Mouse (Mus musculus) liver, embryonic 15.5 days (tissue): ENCODE measurements around the gene Aldh3b3. TPM values are rescaled to one million over a fixed set of nuclear protein-coding genes. Genes with fewer than 3 reads are reported as not detected.
A peak's percentile ranks its signal among the peaks of the same experiment; 100 is the strongest.

Experiments used
- ATAC-seq: fragments of 200-750 bp; cut with Nextera tagmentation; 2 replicates; pipeline ENCODE4 v1.8.0; 2017; ENCODE audit warnings: moderate number of reproducible peaks, mild to moderate bottlenecking, moderate library complexity; ENCODE audit not compliant: insufficient read depth
- H3K27ac ChIP-seq: fragments of 300-500 bp; sonication (generic); replicated peaks from 2 replicates; pipeline ENCODE4 v1.5.1; 2015; ENCODE audit warnings: mild to moderate bottlenecking, inconsistent platforms
- H3K27me3 ChIP-seq: fragments of 300-500 bp; sonication (generic); 2 replicates; pipeline ENCODE4 v1.6.1; 2015; ENCODE audit warnings: mild to moderate bottlenecking, inconsistent platforms
- H3K36me3 ChIP-seq: fragments of 300-500 bp; sonication (generic); replicated peaks from 2 replicates; pipeline ENCODE4 v1.6.1; 2015; ENCODE audit warnings: moderate library complexity, mild to moderate bottlenecking, inconsistent platforms
- H3K4me1 ChIP-seq: fragments of 300-500 bp; sonication (generic); replicated peaks from 2 replicates; pipeline ENCODE4 v1.6.1; 2015; ENCODE audit warnings: inconsistent platforms
- H3K4me2 ChIP-seq: fragments of 300-500 bp; sonication (generic); 2 replicates; pipeline ENCODE4 v1.6.1; 2015; ENCODE audit warnings: moderate library complexity, mild to moderate bottlenecking, inconsistent platforms
- H3K4me3 ChIP-seq: fragments of 300-500 bp; sonication (generic); replicated peaks from 2 replicates; pipeline ENCODE4 v1.5.1; 2015; ENCODE audit warnings: mild to moderate bottlenecking, inconsistent platforms
- H3K9ac ChIP-seq: fragments of 300-500 bp; sonication (generic); 2 replicates; pipeline ENCODE4 v1.6.1; 2015; ENCODE audit warnings: moderate library complexity, mild to moderate bottlenecking, inconsistent platforms
- H3K9me3 ChIP-seq: fragments of 300-500 bp; sonication (generic); replicated peaks from 2 replicates; pipeline ENCODE4 v1.6.1; 2016; ENCODE audit warnings: inconsistent platforms
- WGBS: fragments of 180-500 bp; shearing (Covaris S2); methylation state at CpG from one replicate; pipeline ENCODE4 v1.1.7; 2015; ENCODE audit warnings: mixed read lengths; ENCODE audit not compliant: insufficient replicate concordance; 5-methylcytosine and 5-hydroxymethylcytosine counted together
- polyA plus RNA-seq: library from polyadenylated mRNA; unstranded; fragments of >200 nt; fragmentation: Nextera tagmentation; extraction: Ambion mirVana; gene quantifications from 2 replicates; pipeline ENCODE4 v1.2.1, GENCODE M21; 2015

Gene Aldh3b3
- polyA plus RNA-seq, 1 experiment from 2014 or later = 0.03 TPM

GRCm38 (mm10) chr19:3991966-3992365 lies 33.5 kb downstream of the Aldh3b3 start:
- no peaks in the 10 kb centered on the region for H3K36me3 ChIP-seq
- no peak overlapping the region for H3K4me3 ChIP-seq
- peaks cover 13% of the 10 kb centered on the region for H3K4me1 ChIP-seq
- no peak overlapping the region for H3K9ac ChIP-seq
- no peak overlapping the region for H3K27ac ChIP-seq
- H3K27me3 ChIP-seq = 0 out of 2 replicates have a peak, but pooled peaks cover 9% of the 10 kb centered on the region
- WGBS = 63% methylated on average over 3 of the region's 3 CpGs
- no peak overlapping the region for H3K4me2 ChIP-seq
- H3K9me3 ChIP-seq = no peaks in the 10 kb centered on the region
- ATAC-seq = no peak

GRCm38 (mm10) chr19:3992416-3992815 lies 34.0 kb downstream of the Aldh3b3 start, which contains the start of gene Tbx10:
Gene Tbx10, plus strand, starts transcription at chr19:3992752.
- Histone ChIP-seq H3K27me3 (0 out of 2 replicates have a peak, but pooled peaks cover 9% of the 10 kb centered on the region), H3K9me3 (no peaks in the 10 kb centered on the region), H3K4me3 (no peak within 1 kb of the TSS), H3K27ac (no peak within 1 kb of the TSS), H3K4me2 (no peak within 1 kb of the TSS), H3K4me1 (peaks cover 10% of the 10 kb centered on the region; the same call in 1 of the 2 replicates), H3K9ac (no peak within 1 kb of the TSS), H3K36me3 (no peaks in the 10 kb centered on the region)
- 45% methylated on average over 5 of the region's 5 CpGs for WGBS
- no peak for ATAC-seq

GRCm38 (mm10) chr19:3994932-3995331 lies 36.5 kb downstream of the Aldh3b3 start:
- H3K27ac ChIP-seq = no peak overlapping the region
- WGBS = 59% methylated on average over 6 of the region's 6 CpGs
- H3K4me1 ChIP-seq = peaks cover 15% of the 10 kb centered on the region
- H3K9ac ChIP-seq = no peak overlapping the region
- H3K4me2 ChIP-seq = no peak overlapping the region
- no peak for ATAC-seq
- no peaks in the 10 kb centered on the region for H3K36me3 ChIP-seq
- no peaks in the 10 kb centered on the region for H3K9me3 ChIP-seq
- no peak overlapping the region for H3K4me3 ChIP-seq
- 0 out of 2 replicates have a peak, but pooled peaks cover 9% of the 10 kb centered on the region for H3K27me3 ChIP-seq

GRCm38 (mm10) chr19:3995505-3995904 lies 37.1 kb downstream of the Aldh3b3 start:
- ATAC-seq = no peak
- WGBS = 76% methylated on average over 3 of the region's 3 CpGs
- no peak overlapping the region for H3K9ac ChIP-seq
- no peak overlapping the region for H3K27ac ChIP-seq
- H3K4me1 ChIP-seq = peaks cover 16% of the 10 kb centered on the region
- H3K4me3 ChIP-seq = no peak overlapping the region
- H3K36me3 ChIP-seq = no peaks in the 10 kb centered on the region
- no peaks in the 10 kb centered on the region for H3K9me3 ChIP-seq
- 0 out of 2 replicates have a peak, but pooled peaks cover 9% of the 10 kb centered on the region for H3K27me3 ChIP-seq
- no peak overlapping the region for H3K4me2 ChIP-seq

- Histone ChIP-seq H3K4me1 (peaks cover 22% of the 10 kb centered on the region), H3K27me3 (0 out of 2 replicates have a peak, but pooled peaks cover 9% of the 10 kb centered on the region), H3K9ac (no peak overlapping the region), H3K27ac (no peak overlapping the region), H3K4me2 (no peak overlapping the region), H3K36me3 (no peaks in the 10 kb centered on the region), H3K9me3 (no peaks in the 10 kb centered on the region), H3K4me3 (no peak overlapping the region)
- 55% methylated on average over 7 of the region's 7 CpGs for WGBS
- ATAC-seq = no peak
These were observed 37.7 kb downstream of the Aldh3b3 start for GRCm38 (mm10) chr19:3996106-3996505.

- Histone ChIP-seq H3K9ac (no peak overlapping the region), H3K4me2 (no peak overlapping the region), H3K4me1 (peaks cover 28% of the 10 kb centered on the region), H3K4me3 (no peak overlapping the region), H3K36me3 (no peaks in the 10 kb centered on the region), H3K27me3 (0 out of 2 replicates have a peak, but pooled peaks cover 9% of the 10 kb centered on the region), H3K27ac (no peak overlapping the region), H3K9me3 (no peaks in the 10 kb centered on the region)
- ATAC-seq = no peak
- 62% methylated on average over 8 of the region's 8 CpGs for WGBS
These were observed 38.3 kb downstream of the Aldh3b3 start for GRCm38 (mm10) chr19:3996747-3997146.

GRCm38 (mm10) chr19:3997231-3997630 lies 38.8 kb downstream of the Aldh3b3 start:
- Histone ChIP-seq H3K4me1 (peaks cover 33% of the 10 kb centered on the region), H3K27ac (no peak overlapping the region), H3K27me3 (0 out of 2 replicates have a peak, but pooled peaks cover 5% of the 10 kb centered on the region), H3K9ac (no peak overlapping the region), H3K36me3 (no peaks in the 10 kb centered on the region), H3K4me2 (no peak overlapping the region), H3K4me3 (no peak overlapping the region), H3K9me3 (no peaks in the 10 kb centered on the region)
- 58% methylated on average over 8 of the region's 8 CpGs for WGBS
- no peak for ATAC-seq

- Histone ChIP-seq H3K4me1 (peaks cover 30% of the 10 kb centered on the region), H3K4me2 (no peak overlapping the region), H3K27ac (no peak overlapping the region), H3K4me3 (no peak overlapping the region), H3K9me3 (no peaks in the 10 kb centered on the region), H3K27me3 (no peaks in the 10 kb centered on the region), H3K36me3 (no peaks in the 10 kb centered on the region), H3K9ac (no peak overlapping the region)
- ATAC-seq = no peak
- 67% methylated on average over 8 of the region's 8 CpGs for WGBS
These were observed 39.9 kb downstream of the Aldh3b3 start for GRCm38 (mm10) chr19:3998335-3998734.

- no peak overlapping the region for H3K9ac ChIP-seq
- 0 out of 2 replicates have a peak overlapping the region, but pooled peaks have one; percentile 92 for H3K4me3 ChIP-seq
These were observed 40.8 kb downstream of the Aldh3b3 start for GRCm38 (mm10) chr19:3999121-3999730.

GRCm38 (mm10) chr19:4000119-4000900 lies 41.9 kb downstream of the Aldh3b3 start, which contains the start of the genes Nudt8 and Gm49405:
Gene Nudt8, plus strand, starts transcription at chr19:4000580.
Gene Gm49405, plus strand, starts transcription at chr19:4000626.
- peak; percentile 87 for ATAC-seq

More at GRCm38 (mm10) chr19:3999121-3999730, 40.8 kb downstream of the Aldh3b3 start:
- WGBS = 58% methylated on average over 9 of the region's 9 CpGs
- Histone ChIP-seq H3K36me3 (no peaks in the 10 kb centered on the region), H3K4me2 (peak overlapping the region; percentile 99), H3K9me3 (no peaks in the 10 kb centered on the region), H3K27me3 (no peaks in the 10 kb centered on the region), H3K4me1 (peaks cover 30% of the 10 kb centered on the region), H3K27ac (peak overlapping the region; percentile 99; the same call in 1 of the 2 replicates)
- ATAC-seq = no peak

GRCm38 (mm10) chr19:4000949-4001525 lies 42.6 kb downstream of the Aldh3b3 start:
- Histone ChIP-seq H3K27ac (peak overlapping the region; percentile 99), H3K9ac (peak overlapping the region; percentile 89), H3K9me3 (no peaks in the 10 kb centered on the region), H3K4me1 (peaks cover 30% of the 10 kb centered on the region), H3K27me3 (no peaks in the 10 kb centered on the region), H3K4me2 (peak overlapping the region; percentile 99), H3K36me3 (peaks cover 5% of the 10 kb centered on the region), H3K4me3 (peak overlapping the region; percentile 92)
- WGBS = 27% methylated on average over 17 of the region's 17 CpGs
- peak; percentile 4; the same call in 1 of the 2 replicates for ATAC-seq

More at GRCm38 (mm10) chr19:4000119-4000900, 41.9 kb downstream of the Aldh3b3 start, which contains the start of the genes Nudt8 and Gm49405:
- peak within 1 kb of the TSS; percentile 89 for H3K9ac ChIP-seq
- no peaks in the 10 kb centered on the region for H3K36me3 ChIP-seq
- peak within 1 kb of the TSS; percentile 92 for H3K4me3 ChIP-seq
- H3K4me2 ChIP-seq = peak within 1 kb of the TSS; percentile 99
- H3K27me3 ChIP-seq = no peaks in the 10 kb centered on the region
- peaks cover 30% of the 10 kb centered on the region for H3K4me1 ChIP-seq
- WGBS = under 1% methylated on average over 64 of the region's 64 CpGs
- no peaks in the 10 kb centered on the region for H3K9me3 ChIP-seq
- peak within 1 kb of the TSS; percentile 99 for H3K27ac ChIP-seq
